In genomic region chr2:104028139-104028723, GRCm38 (mm10) we compare ENCODE assay signal across 8 mouse cellular contexts. TPM values are rescaled to one million over a fixed set of nuclear protein-coding genes. Genes with fewer than 3 reads are reported as not detected.
DNase-seq lines count a peak whose midpoint lies in the region; ATAC-seq and TF ChIP-seq lines count a peak whose summit lies in the region.

TSS of gene 4931422A03Rik (minus strand) at chr2:104028361.

- H3K4me2 ChIP-seq in limb, embryonic 12.5 days, result peak within 1 kb of the TSS; percentile 80
- peak within 1 kb of the TSS; percentile 76 for H3K4me2 ChIP-seq in midbrain, embryonic 16.5 days (ENCODE audit: low read length)

- no peaks in the 10 kb centered on the region for H3K9me3 ChIP-seq in limb, embryonic 12.5 days
- no peaks in the 10 kb centered on the region for H3K9me3 ChIP-seq in midbrain, embryonic 16.5 days (replicated peaks; ENCODE audit: control insufficient read depth, low read length, poor library complexity, severe bottlenecking)

- peaks cover 5% of the 10 kb centered on the region for H3K4me1 ChIP-seq in bone marrow macrophage, adult 2 months (ENCODE audit: control insufficient read depth, insufficient read depth, low read length)
- peaks cover 16% of the 10 kb centered on the region for H3K4me1 ChIP-seq in limb, embryonic 12.5 days (replicated peaks)
- H3K4me1 ChIP-seq in midbrain, embryonic 16.5 days (ENCODE audit: control insufficient read depth, insufficient read depth, low read length), result peaks cover 26% of the 10 kb centered on the region

- peak within 1 kb of the TSS; percentile 94 for H3K4me3 ChIP-seq in bone marrow macrophage, adult 2 months (ENCODE audit: insufficient read depth, low read length)
- H3K4me3 ChIP-seq in limb, embryonic 12.5 days (replicated peaks), result peak within 1 kb of the TSS; percentile 87
- peak within 1 kb of the TSS; percentile 87 for H3K4me3 ChIP-seq in midbrain, embryonic 16.5 days (ENCODE audit: low read depth, low read length)

- H3K36me3 ChIP-seq in limb, embryonic 12.5 days, result peaks cover 13% of the 10 kb centered on the region
- 0 out of 2 replicates have a peak, but pooled peaks cover 2% of the 10 kb centered on the region for H3K36me3 ChIP-seq in midbrain, embryonic 16.5 days (ENCODE audit: control insufficient read depth, insufficient read depth, low read length)

- H3K27me3 ChIP-seq in limb, embryonic 12.5 days, result no peaks in the 10 kb centered on the region
- H3K27me3 ChIP-seq in midbrain, embryonic 16.5 days (ENCODE audit: control insufficient read depth, insufficient read depth, low read depth, low read length), result no peaks in the 10 kb centered on the region

- ATAC-seq in erythroid progenitor cell, adult 5-6 weeks (replicated peaks; ENCODE audit: low FRiP score, poor library complexity, severe bottlenecking), result peak; percentile 42
- peak; percentile 50; the same call in 1 of the 2 replicates for ATAC-seq in limb, embryonic 12.5 days (ENCODE audit: insufficient number of reproducible peaks, insufficient read depth, low FRiP score, low TSS enrichment, low read depth)
- peak; percentile 77 for ATAC-seq in midbrain, embryonic 16.5 days

- TF ChIP-seq POLR2A in bone marrow macrophage, adult 2 months (IDR thresholded peaks at IDR 0.05; ENCODE audit: borderline replicate concordance, low read depth, low read length), result no peak

- peak; percentile 16 to 17 for DNase-seq in left cerebral cortex, postnatal 25 days (ENCODE audit: low spot score in 2 of 2)
- DNase-seq in left cerebral cortex, adult 9 months (ENCODE audit: low spot score in 2 of 2), result no peak
- no peak for DNase-seq in layer of hippocampus, postnatal 10 days (ENCODE audit: low spot score in 2 of 2)
- no peak for DNase-seq in cerebellum, postnatal 25 days

- peak within 1 kb of the TSS; percentile 89 for H3K9ac ChIP-seq in limb, embryonic 12.5 days (replicated peaks)
- peak within 1 kb of the TSS; percentile 98 for H3K9ac ChIP-seq in midbrain, embryonic 16.5 days (ENCODE audit: low read depth, low read length)

- no peak for TF ChIP-seq CTCF in bone marrow macrophage, adult 2 months (IDR thresholded peaks at IDR 0.05; ENCODE audit: low read depth, low read length)

- WGBS in limb, embryonic 12.5 days, result under 1% methylated on average over 32 of the region's 32 CpGs
- WGBS in midbrain, embryonic 16.5 days, result under 1% methylated on average over 32 of the region's 32 CpGs

- intact Hi-C loops in left cerebral cortex, postnatal 25 days (cut with DNase I), result no loop called here

- peak within 1 kb of the TSS; percentile 29 for H3K27ac ChIP-seq in bone marrow macrophage, adult 2 months (ENCODE audit: insufficient read depth, low read depth, low read length)
- peak within 1 kb of the TSS; percentile 67; the same call in 1 of the 2 replicates for H3K27ac ChIP-seq in limb, embryonic 12.5 days
- H3K27ac ChIP-seq in midbrain, embryonic 16.5 days (ENCODE audit: low read length), result peak within 1 kb of the TSS; percentile 64

RNA-seq across cellular contexts. Expression of gene 4931422A03Rik, which starts in this region (rescaled TPM):
- total RNA-seq in left cerebral cortex, postnatal 25 days (2021), result not detected
- not detected in 2 replicates for polyA plus RNA-seq in bone marrow macrophage, adult 2 months (2012; ENCODE audit: insufficient read depth, insufficient read length, missing spikeins)
- 5.8 TPM in 1 of 2 replicates, not detected in the other for total RNA-seq in erythroid progenitor cell, adult 5-6 weeks (2015; ENCODE audit: low replicate concordance)
- not detected in 2 replicates for total RNA-seq in erythroid progenitor cell, adult 5-6 weeks (2017; ENCODE audit: low replicate concordance)
- 2.6 and 3.4 TPM in 2 replicates for polyA plus RNA-seq in limb, embryonic 12.5 days (2016; fragmentation: Nextera tagmentation; extraction: Ambion mirVana)
- 2.3 and 2.9 TPM in 2 replicates for polyA plus RNA-seq in midbrain, embryonic 16.5 days (2015; fragmentation: Nextera tagmentation; extraction: Ambion mirVana)
- not detected for total RNA-seq in layer of hippocampus, postnatal 10 days (2021)

Comparison
In these comparisons a context has a peak if more than half of its experiments do, and no peak if none do; other contexts are left out.
1. Peak in DNase-seq in left cerebral cortex, postnatal 25 days; RNA of the gene not detected or under 1 TPM.